Mouse (Mus musculus): ENCODE measurements at regions not wholly inside any gene's neighbourhood (a gene's known extent, or its start where the extent isn't known, plus 50 kb on each side); places are given as distances from the start of the nearest gene placed in this dataset.

GRCm38 (mm10) chr13:81852309-81852978, 69.6 kb downstream of the Cetn3 start:
- H3K4me1 ChIP-seq (ENCODE audit: control insufficient read depth, insufficient read depth, low read length), result no peaks in the 10 kb centered on the region
- H3K36me3 ChIP-seq (ENCODE audit: control insufficient read depth, insufficient read depth, low read length), result no peaks in the 10 kb centered on the region
- intact Hi-C loops (cut with DNase I), result no loop called here
- 41% methylated on average over 2 of the region's 2 CpGs for WGBS
- no peak overlapping the region for H3K4me3 ChIP-seq
- no peak overlapping the region for H3K9ac ChIP-seq (ENCODE audit: low read depth, low read length)
- DNase-seq, result no peak
- H3K27me3 ChIP-seq (ENCODE audit: control insufficient read depth, insufficient read depth, low read length), result no peaks in the 10 kb centered on the region
- TF ChIP-seq POLR2A (IDR thresholded peaks at IDR 0.05; ENCODE audit: insufficient read depth, low read depth, low read length), result no peak
- no peak for TF ChIP-seq EP300 (IDR thresholded peaks at IDR 0.05; ENCODE audit: insufficient read depth, low read depth, low read length)
- no peak for TF ChIP-seq CTCF (IDR thresholded peaks at IDR 0.05)
- H3K27ac ChIP-seq, result no peak overlapping the region
- H3K79me2 ChIP-seq (replicated peaks; ENCODE audit: control insufficient read depth, insufficient read depth, low read length), result no peaks in the 10 kb centered on the region

GRCm38 (mm10) chr13:81856072-81856471, 73.2 kb downstream of the Cetn3 start:
- Histone ChIP-seq H3K9ac (ENCODE audit: low read depth, low read length) (no peak overlapping the region), H3K4me3 (no peak overlapping the region), H3K27me3 (ENCODE audit: control insufficient read depth, insufficient read depth, low read length) (no peaks in the 10 kb centered on the region), H3K36me3 (ENCODE audit: control insufficient read depth, insufficient read depth, low read length) (no peaks in the 10 kb centered on the region), H3K27ac (no peak overlapping the region), H3K4me1 (ENCODE audit: control insufficient read depth, insufficient read depth, low read length) (no peaks in the 10 kb centered on the region), H3K79me2 (replicated peaks; ENCODE audit: control insufficient read depth, insufficient read depth, low read length) (no peaks in the 10 kb centered on the region)
- intact Hi-C loops (cut with DNase I), result no loop called here
- TF ChIP-seq EP300 (IDR thresholded peaks at IDR 0.05; ENCODE audit: insufficient read depth, low read depth, low read length), result no peak
- TF ChIP-seq CTCF (IDR thresholded peaks at IDR 0.05), result 0 out of 2 replicates have a peak, but pooled peaks have one; percentile 22
- WGBS, result 23% methylated on average over 4 of the region's 4 CpGs
- peak; percentile 25 to 43 for DNase-seq

- DNase-seq, result no peak
- no peaks in the 10 kb centered on the region for H3K27me3 ChIP-seq (ENCODE audit: control insufficient read depth, insufficient read depth, low read length)
- intact Hi-C loops (cut with DNase I), result no loop called here
- H3K4me3 ChIP-seq, result no peak overlapping the region
- TF ChIP-seq EP300 (IDR thresholded peaks at IDR 0.05; ENCODE audit: insufficient read depth, low read depth, low read length), result no peak
- WGBS, result 40% methylated on average over 4 of the region's 4 CpGs
- H3K79me2 ChIP-seq (replicated peaks; ENCODE audit: control insufficient read depth, insufficient read depth, low read length), result no peaks in the 10 kb centered on the region
- H3K9ac ChIP-seq (ENCODE audit: low read depth, low read length), result no peak overlapping the region
- H3K36me3 ChIP-seq (ENCODE audit: control insufficient read depth, insufficient read depth, low read length), result no peaks in the 10 kb centered on the region
- H3K4me1 ChIP-seq (ENCODE audit: control insufficient read depth, insufficient read depth, low read length), result no peaks in the 10 kb centered on the region
- H3K27ac ChIP-seq, result no peak overlapping the region
Observed at GRCm38 (mm10) chr13:81860683-81861082, 77.8 kb downstream of the Cetn3 start.

- Histone ChIP-seq H3K4me3 (no peak overlapping the region), H3K9ac (ENCODE audit: low read depth, low read length) (no peak overlapping the region), H3K27me3 (ENCODE audit: control insufficient read depth, insufficient read depth, low read length) (no peaks in the 10 kb centered on the region), H3K79me2 (replicated peaks; ENCODE audit: control insufficient read depth, insufficient read depth, low read length) (no peaks in the 10 kb centered on the region), H3K36me3 (ENCODE audit: control insufficient read depth, insufficient read depth, low read length) (no peaks in the 10 kb centered on the region), H3K4me1 (ENCODE audit: control insufficient read depth, insufficient read depth, low read length) (no peaks in the 10 kb centered on the region), H3K27ac (no peak overlapping the region)
- 66% methylated on average over 5 of the region's 5 CpGs for WGBS
- intact Hi-C loops (cut with DNase I), result no loop called here
- no peak for DNase-seq
- TF ChIP-seq EP300 (IDR thresholded peaks at IDR 0.05; ENCODE audit: insufficient read depth, low read depth, low read length), result no peak
- no peak for TF ChIP-seq CTCF (IDR thresholded peaks at IDR 0.05)
- no peak for TF ChIP-seq POLR2A (IDR thresholded peaks at IDR 0.05; ENCODE audit: insufficient read depth, low read depth, low read length)
Observed at GRCm38 (mm10) chr13:81861886-81862600, 79.2 kb downstream of the Cetn3 start.

- Histone ChIP-seq H3K79me2 (replicated peaks; ENCODE audit: control insufficient read depth, insufficient read depth, low read length) (no peaks in the 10 kb centered on the region), H3K27me3 (ENCODE audit: control insufficient read depth, insufficient read depth, low read length) (no peaks in the 10 kb centered on the region), H3K36me3 (ENCODE audit: control insufficient read depth, insufficient read depth, low read length) (no peaks in the 10 kb centered on the region), H3K4me1 (ENCODE audit: control insufficient read depth, insufficient read depth, low read length) (no peaks in the 10 kb centered on the region), H3K27ac (no peak overlapping the region), H3K4me3 (no peak overlapping the region), H3K9ac (ENCODE audit: low read depth, low read length) (no peak overlapping the region)
- 82% methylated on average over 9 of the region's 9 CpGs for WGBS
- intact Hi-C loops (cut with DNase I), result no loop called here
- TF ChIP-seq CTCF (IDR thresholded peaks at IDR 0.05) (no peak), POLR2A (IDR thresholded peaks at IDR 0.05; ENCODE audit: insufficient read depth, low read depth, low read length) (no peak), EP300 (IDR thresholded peaks at IDR 0.05; ENCODE audit: insufficient read depth, low read depth, low read length) (no peak)
- DNase-seq, result no peak
Observed at GRCm38 (mm10) chr13:81871226-81871625, 88.3 kb downstream of the Cetn3 start.

GRCm38 (mm10) chr13:81885879-81886278, 103.0 kb downstream of the Cetn3 start:
- intact Hi-C loops (cut with DNase I), result no loop called here
- Histone ChIP-seq H3K27me3 (ENCODE audit: control insufficient read depth, insufficient read depth, low read length) (no peaks in the 10 kb centered on the region), H3K27ac (no peak overlapping the region), H3K4me3 (no peak overlapping the region), H3K79me2 (replicated peaks; ENCODE audit: control insufficient read depth, insufficient read depth, low read length) (no peaks in the 10 kb centered on the region), H3K4me1 (ENCODE audit: control insufficient read depth, insufficient read depth, low read length) (no peaks in the 10 kb centered on the region), H3K36me3 (ENCODE audit: control insufficient read depth, insufficient read depth, low read length) (no peaks in the 10 kb centered on the region), H3K9ac (ENCODE audit: low read depth, low read length) (no peak overlapping the region)
- WGBS, result 58% methylated on average over 6 of the region's 6 CpGs
- no peak for DNase-seq
- no peak for TF ChIP-seq CTCF (IDR thresholded peaks at IDR 0.05)
- TF ChIP-seq POLR2A (IDR thresholded peaks at IDR 0.05; ENCODE audit: insufficient read depth, low read depth, low read length), result no peak
- TF ChIP-seq EP300 (IDR thresholded peaks at IDR 0.05; ENCODE audit: insufficient read depth, low read depth, low read length), result no peak

All from heart, adult 2 months (tissue).